Mouse (Mus musculus): Measurements from ENCODE around the gene Col18a1.

- TF ChIP-seq POLR2A (IDR thresholded peaks at IDR 0.05; ENCODE audit: borderline replicate concordance, extremely low read depth, insufficient read depth, insufficient read length, poor library complexity, severe bottlenecking) (no peak), CTCF (IDR thresholded peaks at IDR 0.05; ENCODE audit: borderline replicate concordance, extremely low read depth, insufficient read depth, insufficient read length) (no peak)
These were observed 18.8 kb downstream of the Col18a1 start for GRCm38 (mm10) chr10:77147545-77147944.
